Mouse (Mus musculus) layer of hippocampus, adult 2 months (tissue): ENCODE measurements around the gene Ddx10. TPM values are rescaled to one million over a fixed set of nuclear protein-coding genes. Genes with fewer than 3 reads are reported as not detected.
"Not testable (repeated sequence)": the region's sequence is repeated elsewhere in the genome, so short reads cannot be mapped to it uniquely, and the experiment has no call there.

ENCODE experiments used
- DNase-seq, 2 experiments: peaks; one replicate each; pipeline ENCODE4 v3.0.0; 2022; ENCODE audit warnings: low spot score in 2 of 2
- H3K27ac ChIP-seq: fragments of 200-600 bp; 2 replicates; pipeline ENCODE4 v1.8.1; 2022
- H3K4me3 ChIP-seq: fragments of 200-600 bp; 2 replicates; pipeline ENCODE4 v1.8.1; 2022; ENCODE audit warnings: mild to moderate bottlenecking
- CTCF ChIP-seq: fragments of 200-600 bp; conservative IDR thresholded peaks from 2 replicates; pipeline ENCODE4 v1.8.1; 2022; ENCODE audit warnings: antibody characterized with exemption, mild to moderate bottlenecking, moderate library complexity
- total RNA-seq, 2 experiments: library from RNA; stranded (reverse); gene quantifications; 2 replicates each; pipeline ENCODE4 v1.2.3; 2021

The Ddx10 gene
- total RNA-seq, 2 experiments from 2014 or later: 20.1 to 21.6 TPM

GRCm38 (mm10) chr9:53258199-53258598 lies 10.3 kb upstream of the Ddx10 start:
- no peak for DNase-seq
- no peak overlapping the region for H3K27ac ChIP-seq
- H3K4me3 ChIP-seq: no peak overlapping the region
- no peak for TF ChIP-seq CTCF

- Histone ChIP-seq H3K27ac (peak overlapping the region; percentile 75), H3K4me3 (no peak overlapping the region)
- no peak for DNase-seq
- TF ChIP-seq CTCF: no peak
These were observed 9.9 kb upstream of the Ddx10 start for GRCm38 (mm10) chr9:53257772-53258171.

GRCm38 (mm10) chr9:53256690-53257305 lies 8.9 kb upstream of the Ddx10 start:
- DNase-seq: no peak
- TF ChIP-seq CTCF: no peak
- Histone ChIP-seq H3K27ac (peak overlapping the region; percentile 75), H3K4me3 (no peak overlapping the region)

- DNase-seq: peak; percentile 70 to 80
- H3K4me3 ChIP-seq: no peak overlapping the region
- peak; percentile 90 for TF ChIP-seq CTCF
- no peak overlapping the region for H3K27ac ChIP-seq
These were observed 6.5 kb upstream of the Ddx10 start for GRCm38 (mm10) chr9:53254368-53254767.

- TF ChIP-seq CTCF: no peak
- DNase-seq: no peak
- H3K27ac ChIP-seq: peak overlapping the region; percentile 78
- H3K4me3 ChIP-seq: peak overlapping the region; percentile 79
These were observed 337 bp downstream of the Ddx10 start for GRCm38 (mm10) chr9:53247516-53247915.

- Histone ChIP-seq H3K4me3 (no peak overlapping the region), H3K27ac (0 out of 2 replicates have a peak overlapping the region, but pooled peaks have one; percentile 43)
- DNase-seq: peak; percentile 36 to 45
- peak; percentile 83 for TF ChIP-seq CTCF
These were observed 29.7 kb downstream of the Ddx10 start for GRCm38 (mm10) chr9:53218181-53218580.

- Histone ChIP-seq H3K4me3 (no peak overlapping the region), H3K27ac (no peak overlapping the region)
- no peak for DNase-seq
- TF ChIP-seq CTCF: no peak
These were observed 39.6 kb downstream of the Ddx10 start for GRCm38 (mm10) chr9:53208283-53208682.

- no peak for DNase-seq
- H3K27ac ChIP-seq: no peak overlapping the region
- no peak for TF ChIP-seq CTCF
- no peak overlapping the region for H3K4me3 ChIP-seq
These were observed 73.3 kb downstream of the Ddx10 start for GRCm38 (mm10) chr9:53174590-53174989.

GRCm38 (mm10) chr9:53173258-53173657 lies 74.6 kb downstream of the Ddx10 start:
- peak; percentile 59 for TF ChIP-seq CTCF
- Histone ChIP-seq H3K27ac (no peak overlapping the region), H3K4me3 (no peak overlapping the region)
- DNase-seq: no peak

GRCm38 (mm10) chr9:53144266-53144665 lies 103.6 kb downstream of the Ddx10 start:
- peak; percentile 26 to 51 for DNase-seq
- peak; percentile 92 for TF ChIP-seq CTCF
- Histone ChIP-seq H3K4me3 (no peak overlapping the region), H3K27ac (no peak overlapping the region)

GRCm38 (mm10) chr9:53143508-53143907 lies 104.3 kb downstream of the Ddx10 start:
- H3K27ac ChIP-seq: no peak overlapping the region
- no peak for TF ChIP-seq CTCF
- H3K4me3 ChIP-seq: no peak overlapping the region
- no peak for DNase-seq

- not testable (repeated sequence) for H3K27ac ChIP-seq, H3K4me3 ChIP-seq, DNase-seq
These were observed 105.4 kb downstream of the Ddx10 start for GRCm38 (mm10) chr9:53142424-53142823.

GRCm38 (mm10) chr9:53140610-53141165 lies 107.2 kb downstream of the Ddx10 start:
- TF ChIP-seq CTCF: no peak
- no peak for DNase-seq
- no peak overlapping the region for H3K27ac ChIP-seq
- no peak overlapping the region for H3K4me3 ChIP-seq

- TF ChIP-seq CTCF: no peak
These were observed 115.0 kb downstream of the Ddx10 start for GRCm38 (mm10) chr9:53132826-53133225.

GRCm38 (mm10) chr9:53130460-53130859 lies 117.4 kb downstream of the Ddx10 start:
- Histone ChIP-seq H3K4me3 (no peak overlapping the region), H3K27ac (no peak overlapping the region)
- DNase-seq: no peak
- no peak for TF ChIP-seq CTCF

More at GRCm38 (mm10) chr9:53132826-53133225, 115.0 kb downstream of the Ddx10 start:
- Histone ChIP-seq H3K4me3 (no peak overlapping the region), H3K27ac (no peak overlapping the region)
- no peak for DNase-seq
